Mouse (Mus musculus) cerebellum, postnatal 36 days (tissue): ENCODE measurements around the gene Olfr435.
"Not testable (repeated sequence)": the region's sequence is repeated elsewhere in the genome, so short reads cannot be mapped to it uniquely, and the experiment has no call there.

ENCODE experiments used
- DNase-seq, 2 experiments: peaks; one replicate each; pipeline ENCODE4 v3.0.0; 2021 to 2022; ENCODE audit warnings: mixed read lengths in 2 of 2

Gene Olfr435

DNA sequence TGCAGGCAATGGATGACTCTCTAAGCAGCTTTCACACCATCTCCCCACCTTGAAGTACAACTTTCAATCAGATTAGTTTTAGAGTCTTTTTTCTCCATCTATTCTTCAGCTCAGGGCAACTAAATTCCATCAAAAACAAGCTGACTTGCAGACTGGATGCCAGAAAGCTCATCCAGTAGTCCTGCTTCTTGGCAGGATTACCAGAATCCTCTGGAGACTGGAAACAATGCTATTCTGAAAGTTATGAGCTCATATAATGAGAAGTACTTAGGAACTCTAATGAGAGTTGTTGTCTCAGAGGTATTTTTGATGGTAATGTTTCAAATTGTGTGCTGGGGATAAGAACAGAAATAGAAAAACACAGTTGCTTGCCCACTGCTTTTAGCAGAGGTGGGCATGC is at the start of gene Olfr435:
Gene Olfr435, plus strand, starts transcription at position 366 of the 400 bp plus-strand sequence.
- no peak for DNase-seq

DNA sequence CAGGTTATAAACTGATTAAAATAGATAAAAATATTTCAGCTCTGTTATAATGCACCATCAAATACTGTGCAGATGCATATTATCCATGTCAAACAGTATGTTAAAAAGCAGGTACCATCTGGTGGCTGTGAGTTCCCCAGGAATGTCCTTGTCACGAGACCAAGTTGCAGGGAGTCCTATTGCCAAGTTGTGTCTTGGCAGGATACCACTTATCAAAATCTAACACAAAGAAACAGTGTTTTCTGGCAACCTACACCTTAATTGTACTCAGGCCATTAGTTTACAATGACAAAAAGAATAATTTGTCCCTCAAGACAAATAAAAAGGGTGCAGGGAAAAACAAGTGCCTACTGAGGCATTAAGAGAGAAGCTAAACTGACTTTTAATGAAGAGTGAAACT is 37.4 kb upstream of the Olfr435 start:
- DNase-seq: peak; percentile 9 to 44

DNA sequence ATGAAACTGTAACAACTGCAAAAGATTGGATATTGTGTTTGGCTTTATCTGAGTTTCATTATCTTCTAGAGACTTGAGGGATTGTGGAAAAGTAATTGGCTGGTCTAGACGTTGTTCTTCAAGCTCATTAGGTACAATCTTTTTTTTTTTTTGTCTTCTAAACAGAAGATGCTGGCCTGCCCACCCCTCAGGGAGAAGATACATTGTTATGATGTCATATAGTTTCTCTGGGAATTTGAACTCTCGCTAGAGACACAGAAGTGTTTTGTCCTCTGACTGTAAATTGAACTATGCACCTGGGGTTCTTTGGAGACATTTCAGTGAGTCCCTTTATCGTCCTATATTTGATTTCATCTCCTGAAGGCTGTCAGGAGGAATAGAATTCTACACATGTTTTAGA is 34.0 kb upstream of the Olfr435 start, which contains the start of gene Olfr437:
Gene Olfr437, plus strand, starts transcription at position 301 of the 400 bp plus-strand sequence.
- no peak for DNase-seq

DNA sequence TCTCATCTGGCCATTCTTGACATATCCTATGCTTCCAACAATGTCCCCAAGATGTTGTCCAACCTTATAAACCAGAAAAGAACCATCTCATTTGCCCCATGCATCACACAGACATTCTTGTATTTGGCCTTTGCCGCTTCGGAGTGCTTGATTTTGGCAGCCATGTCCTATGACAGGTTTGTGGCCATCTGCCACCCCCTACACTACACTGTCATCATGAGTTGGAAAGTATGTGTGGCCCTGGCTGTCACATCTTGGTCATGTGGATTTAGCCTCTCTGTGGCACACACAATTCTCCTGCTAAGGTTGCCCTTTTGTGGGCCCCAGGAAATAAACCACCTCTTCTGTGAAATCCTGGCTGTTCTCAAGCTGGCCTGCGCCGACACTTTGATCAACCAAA is 29.7 kb upstream of the Olfr435 start:
- DNase-seq: peak; percentile 34 to 37

DNA sequence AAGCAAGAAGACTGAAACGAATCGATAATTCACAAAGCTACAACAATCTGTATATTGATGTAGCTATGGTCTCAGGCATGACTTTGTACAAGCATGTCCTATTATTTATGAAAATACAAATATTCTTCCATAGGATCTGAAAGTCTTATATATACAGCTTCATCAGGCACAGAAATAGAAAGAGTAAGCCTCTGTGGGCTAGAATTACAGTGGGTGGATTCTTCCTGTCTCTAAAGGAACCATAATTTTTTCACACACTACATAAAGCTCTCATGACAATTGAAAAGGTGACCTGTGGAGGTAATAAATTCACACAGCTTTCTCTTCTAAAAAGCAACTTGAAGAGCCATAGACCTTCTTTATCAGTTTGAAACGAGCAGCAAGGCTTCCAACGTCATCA is 25.1 kb upstream of the Olfr435 start, which contains the start of gene Olfr13:
Gene Olfr13, plus strand, starts transcription at position 301 of the 400 bp plus-strand sequence.
- no peak for DNase-seq

DNA sequence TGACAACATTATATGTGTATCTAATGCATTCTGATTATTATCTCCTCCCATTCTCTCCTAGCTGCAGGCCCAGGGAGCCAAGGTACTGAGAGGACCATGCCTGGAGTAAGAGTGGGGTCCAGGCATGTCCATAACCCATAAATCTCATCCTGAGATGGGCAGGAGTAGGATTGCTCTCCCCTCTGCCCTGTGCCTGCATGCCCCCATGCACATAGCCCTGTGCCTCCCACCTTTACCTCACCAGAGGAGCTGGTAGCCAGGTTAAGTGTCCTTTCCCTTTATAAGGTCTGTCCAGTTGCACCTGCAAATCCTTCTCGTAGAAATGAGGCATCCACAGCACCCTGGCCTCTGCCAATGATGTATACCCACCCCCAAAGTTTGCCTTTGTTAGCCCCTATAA is 18.8 kb upstream of the Olfr435 start:
- no peak for DNase-seq

DNA sequence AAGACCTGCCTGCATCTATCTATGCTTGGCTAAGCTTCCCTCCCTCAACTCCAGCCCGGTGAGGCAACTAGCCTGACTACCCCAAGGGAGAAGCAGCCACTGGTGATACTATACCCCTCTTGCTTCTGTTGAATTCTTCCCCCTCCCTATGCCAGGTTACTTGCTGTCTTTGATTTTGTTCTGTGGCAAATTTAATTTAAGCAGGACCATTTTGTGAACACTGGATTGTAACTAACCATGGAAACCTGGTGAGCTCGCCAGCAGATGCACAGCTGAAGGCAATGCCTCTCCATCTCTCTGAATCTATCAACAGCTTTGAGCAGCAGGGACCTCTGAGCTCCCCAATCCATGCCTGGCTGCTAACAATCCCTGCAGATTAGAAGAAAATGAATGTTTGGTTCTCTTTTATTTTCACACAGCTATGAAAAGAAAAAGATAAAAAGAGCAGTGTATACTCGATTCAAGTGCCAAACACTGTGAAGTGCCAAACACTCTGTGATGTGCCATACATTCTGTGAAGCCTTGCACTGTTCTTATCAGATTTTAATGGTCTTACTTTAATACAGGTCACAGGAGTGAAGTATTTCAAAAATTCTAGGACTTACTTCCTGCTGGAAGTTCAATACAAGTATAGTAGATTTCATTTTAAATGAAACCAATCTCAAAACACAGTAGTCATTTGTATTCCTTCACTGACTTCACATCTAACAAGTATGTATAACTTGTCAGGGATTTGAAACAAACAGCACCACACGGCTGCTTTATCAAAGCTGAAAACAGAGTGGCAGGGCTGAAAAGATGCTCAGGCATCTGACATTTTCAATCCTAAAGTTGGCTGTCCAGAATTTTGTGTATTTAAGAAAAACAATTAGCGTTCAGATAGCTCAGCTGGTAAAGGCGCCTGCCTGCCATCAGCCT is 18.1 kb upstream of the Olfr435 start:
- no peak for DNase-seq

DNA sequence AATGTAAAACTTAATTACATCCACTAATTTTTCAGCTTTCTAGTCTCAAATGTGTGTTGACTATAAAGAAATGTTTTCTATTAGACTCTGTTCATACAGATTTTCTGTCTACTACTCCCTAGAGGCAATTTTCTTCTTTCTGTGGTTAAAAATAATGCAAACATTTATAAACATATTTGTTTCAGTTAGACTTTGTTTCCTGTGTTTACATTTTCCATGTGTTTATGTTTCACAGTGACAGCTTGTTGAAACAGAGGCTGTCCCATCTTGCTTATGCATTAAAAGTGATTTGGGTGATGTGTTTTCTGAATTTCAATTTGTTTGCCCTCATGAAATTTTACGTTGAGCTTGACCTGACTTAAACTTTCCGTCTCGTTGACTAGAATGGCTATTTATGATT is 6.0 kb upstream of the Olfr435 start:
- DNase-seq: no peak

DNA sequence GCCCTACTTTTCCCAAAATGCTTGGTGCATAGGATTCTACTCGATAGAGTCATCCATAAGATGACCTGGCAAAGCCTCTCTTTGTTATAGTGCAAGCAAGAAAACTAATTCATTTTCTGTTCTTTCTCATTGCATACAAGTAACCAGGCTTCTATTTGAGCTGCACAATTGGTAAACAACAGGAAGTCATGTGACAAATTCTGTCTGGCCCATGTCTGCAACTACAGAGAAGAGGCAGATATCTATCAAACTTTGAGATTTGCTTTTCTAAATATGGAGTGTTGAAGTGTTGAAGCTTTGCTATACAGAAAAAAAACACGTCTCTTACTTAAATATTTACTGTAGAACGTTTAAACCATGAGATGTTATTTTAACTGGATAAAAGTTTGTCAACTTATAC is 1.1 kb downstream of the Olfr435 start:
- no peak for DNase-seq

DNA sequence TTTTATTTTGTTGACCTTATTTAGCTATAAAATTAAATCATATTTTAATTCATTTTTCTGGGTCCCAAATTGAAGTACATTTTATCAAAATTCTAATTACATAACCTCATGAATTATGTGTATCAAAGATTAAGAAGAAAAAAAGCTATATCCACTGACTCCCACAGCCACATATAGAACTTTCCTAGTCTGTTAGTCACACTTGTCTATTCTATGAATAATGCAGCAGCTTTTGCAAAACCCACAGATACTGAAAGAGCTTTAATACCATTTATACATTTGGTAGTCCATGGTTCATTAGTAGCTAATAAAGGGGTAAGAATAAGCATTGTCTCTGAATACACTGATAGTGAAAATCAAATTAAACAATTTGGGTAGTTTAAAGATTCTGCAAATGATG is 5.8 kb downstream of the Olfr435 start:
- no peak for DNase-seq

DNA sequence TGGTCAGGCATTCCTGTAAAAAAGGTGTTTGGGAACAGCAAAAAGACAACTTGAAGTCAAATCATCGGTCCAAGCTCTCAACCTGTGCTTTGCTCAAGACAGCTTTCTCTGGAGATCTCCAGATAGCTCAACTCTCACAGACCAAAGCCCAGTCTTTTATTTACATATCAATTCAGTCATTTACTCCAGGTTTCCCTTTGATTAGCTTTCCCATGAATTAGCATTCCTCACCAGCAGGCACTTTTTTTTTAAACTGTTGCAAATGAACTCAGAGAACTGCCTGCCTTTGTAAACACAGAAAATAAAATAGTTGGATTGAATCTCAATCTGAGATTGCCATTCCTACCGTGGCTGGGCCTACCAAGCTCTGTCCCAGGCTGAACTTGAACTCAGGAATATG is 8.4 kb downstream of the Olfr435 start:
- DNase-seq: no peak

DNA sequence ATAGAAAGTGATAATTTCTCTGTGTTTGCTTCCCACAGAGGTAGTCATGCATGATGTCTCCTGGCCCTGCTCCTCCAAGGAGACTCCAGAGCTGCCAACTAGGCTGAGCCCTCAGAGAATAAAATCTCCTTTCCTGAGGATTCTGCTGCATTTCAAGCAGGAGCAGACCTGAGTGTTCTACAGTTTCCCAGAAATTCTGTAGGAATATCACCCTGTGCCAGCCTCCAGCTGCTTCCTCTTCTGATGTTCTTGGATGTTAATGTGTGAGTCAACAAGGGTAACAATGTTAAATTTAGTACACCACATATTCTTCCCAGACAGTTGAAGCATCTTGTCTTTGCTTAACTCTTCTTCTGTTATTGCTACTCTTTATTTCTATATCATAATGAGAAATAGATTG is 15.9 kb downstream of the Olfr435 start, which contains the start of gene Olfr434:
Gene Olfr434, plus strand, starts transcription at position 149 of the 400 bp plus-strand sequence.
- DNase-seq: not testable (repeated sequence)

DNA sequence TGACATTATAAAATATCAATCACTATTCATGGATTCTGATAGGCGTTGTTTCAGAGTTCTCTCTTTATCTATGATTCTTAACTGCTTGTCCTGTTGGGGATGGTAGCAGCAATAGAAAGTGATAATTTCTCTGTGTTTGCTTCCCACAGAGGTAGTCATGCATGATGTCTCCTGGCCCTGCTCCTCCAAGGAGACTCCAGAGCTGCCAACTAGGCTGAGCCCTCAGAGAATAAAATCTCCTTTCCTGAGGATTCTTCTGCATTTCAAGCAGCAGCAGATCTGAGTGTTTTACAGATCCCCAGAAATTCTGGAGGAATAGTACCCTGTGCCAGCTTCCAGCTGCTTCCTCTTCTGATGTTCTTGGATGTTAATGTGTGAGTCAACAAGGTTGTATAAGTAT is 34.3 kb downstream of the Olfr435 start, which contains the start of gene Olfr47:
Gene Olfr47, plus strand, starts transcription at position 275 of the 400 bp plus-strand sequence.
- not testable (repeated sequence) for DNase-seq

DNA sequence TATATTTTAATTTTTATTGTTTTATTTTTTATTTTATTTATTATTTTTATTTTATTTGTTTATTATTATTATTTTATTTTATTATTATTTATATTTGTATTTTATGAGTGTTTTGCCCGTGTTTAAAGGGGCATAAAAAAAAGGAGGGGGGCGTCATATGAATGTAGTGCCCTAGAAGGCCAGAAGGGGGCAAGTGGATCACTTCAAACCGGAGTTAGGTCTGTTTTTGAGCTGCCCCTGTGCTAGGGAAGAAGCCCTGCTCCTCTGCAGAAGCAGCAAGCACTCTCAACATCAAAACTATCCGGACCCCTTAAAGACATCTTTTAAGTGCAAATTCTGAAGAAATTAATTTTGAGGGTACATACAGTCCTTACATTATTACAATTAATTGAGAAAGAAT is 45.1 kb downstream of the Olfr435 start:
- no peak for DNase-seq

DNA sequence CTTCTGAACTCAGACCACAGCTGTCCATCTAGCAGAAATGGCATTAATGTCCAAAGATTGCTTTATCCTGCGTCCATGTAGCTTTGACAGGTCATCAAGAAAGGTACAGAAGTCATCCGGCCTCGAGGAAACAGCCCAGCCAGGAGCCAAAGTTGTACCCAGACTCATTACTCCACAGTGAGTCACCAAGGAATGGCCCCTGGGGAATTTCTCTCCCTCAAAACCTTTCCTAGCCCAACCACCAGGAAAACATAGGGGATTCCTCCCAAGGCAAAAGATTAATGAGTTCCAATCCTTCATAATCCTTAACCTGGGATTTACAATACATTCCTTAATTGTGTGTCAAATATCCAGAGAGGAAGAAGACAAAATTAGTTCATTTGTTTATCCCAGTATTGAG is 50.5 kb downstream of the Olfr435 start:
- no peak for DNase-seq

DNA sequence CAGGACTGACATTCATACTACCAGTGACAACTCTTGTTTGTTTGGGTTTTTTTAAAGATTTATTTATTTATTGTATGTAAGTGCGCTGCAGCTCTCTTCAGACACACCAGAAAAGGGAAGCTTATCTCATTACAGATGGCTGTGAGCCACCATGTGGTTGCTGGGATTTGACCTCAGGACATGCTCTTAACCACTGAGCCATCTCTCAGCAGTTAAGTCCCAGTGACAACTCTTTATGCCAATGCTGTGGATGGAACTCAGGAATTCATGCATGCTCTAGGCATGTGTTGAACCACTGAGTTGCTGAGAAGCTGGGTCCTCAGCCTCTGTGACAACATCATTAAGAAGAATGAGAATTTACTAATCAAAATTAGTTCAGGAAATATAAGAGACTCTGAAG is 56.0 kb downstream of the Olfr435 start:
- no peak for DNase-seq
